Comparison of ENCODE assay signal across 28 mouse cellular contexts in genomic region chr7:97479349-97479748, GRCm38 (mm10). TPM values are rescaled to one million over a fixed set of nuclear protein-coding genes. Genes with fewer than 3 reads are reported as not detected.
DNase-seq lines count a peak whose midpoint lies in the region; TF ChIP-seq lines count a peak whose summit lies in the region.
"Had no signal": no experiment of that assay in that cellular context is flagged by ENCODE, and none has a peak within 500 bp of the region (broad histone marks: within the 10 kb centered on the region; RNA-seq: fewer than 3 reads in every experiment).

No protein-coding gene starts in this region.

- peak; percentile 17 for DNase-seq in kidney, adult 2 months
- DNase-seq in kidney, postnatal 4 days, result no peak
- DNase-seq in 3134 (ENCODE audit: extremely low read depth, insufficient read length, low spot score), result peak; percentile 22
- no peak for DNase-seq in CH12.LX (ENCODE audit: extremely low read depth)
- DNase-seq in lung, postnatal 14 days, result peak; percentile 16
- DNase-seq in cerebellum, postnatal 25 days, result no peak
- no peak for DNase-seq in ovary, postnatal 10 days (ENCODE audit: low spot score)
- DNase-seq: cerebellum, adult 18-20 months; cerebellum, postnatal 10 days; forebrain, postnatal 0 days; heart, postnatal 10 days; kidney, adult 18-20 months; kidney, postnatal 10 days; layer of hippocampus, adult 9-11 months; thymus, postnatal 4 days had no signal

- no peaks in the 10 kb centered on the region for H3K36me3 ChIP-seq in kidney, adult 2 months (ENCODE audit: control insufficient read depth, insufficient read depth, low read length)
- H3K36me3 ChIP-seq in CH12.LX (replicated peaks in 1 of 2; ENCODE audit: control insufficient read depth in 1 of 2, insufficient read depth in 1 of 2, low read length in 1 of 2), result peaks cover 3 to 10% of the 10 kb centered on the region in 2 experiments
- H3K36me3 ChIP-seq: forebrain, embryonic 12.5 days; heart, embryonic 13.5 days; hindbrain, embryonic 15.5 days; limb, embryonic 15.5 days; liver, embryonic 15.5 days; lung, embryonic 15.5 days; midbrain, embryonic 12.5 days; neural tube, embryonic 12.5 days had no signal

- no peak overlapping the region for H3K27ac ChIP-seq in kidney, adult 2 months (ENCODE audit: insufficient read depth, low read depth, low read length)
- no peak overlapping the region for H3K27ac ChIP-seq in CH12.LX (ENCODE audit: insufficient read depth, low read depth)
- H3K27ac ChIP-seq: forebrain, embryonic 12.5 days; heart, embryonic 13.5 days; hindbrain, embryonic 15.5 days; limb, embryonic 10.5 days; limb, embryonic 15.5 days; liver, embryonic 15.5 days; lung, embryonic 15.5 days; midbrain, embryonic 12.5 days; neural tube, embryonic 12.5 days had no signal

- H3K9ac ChIP-seq in CH12.LX (ENCODE audit: insufficient read depth, low read depth), result no peak overlapping the region
- H3K9ac ChIP-seq: forebrain, embryonic 12.5 days; forebrain, postnatal 0 days; heart, embryonic 13.5 days; hindbrain, embryonic 15.5 days; limb, embryonic 15.5 days; liver, embryonic 15.5 days; lung, embryonic 15.5 days; midbrain, embryonic 12.5 days; neural tube, embryonic 12.5 days had no signal

- no peak for TF ChIP-seq CTCF in kidney, adult 2 months (conservative IDR thresholded peaks at IDR 0.05; ENCODE audit: insufficient read depth, insufficient read length, low read depth, low read length)
- no peak for TF ChIP-seq CTCF in CH12.LX (conservative IDR thresholded peaks at IDR 0.05 in 1 of 2, IDR thresholded peaks at IDR 0.05 in 1 of 2; ENCODE audit: low read depth in 2 of 2, low read length in 2 of 2)

- TF ChIP-seq POLR2A in kidney, adult 2 months (IDR thresholded peaks at IDR 0.05; ENCODE audit: low read depth, low read length), result no peak
- TF ChIP-seq POLR2A in CH12.LX (IDR thresholded peaks at IDR 0.05; ENCODE audit: low read depth, low read length), result no peak

- H3K4me2 ChIP-seq in CH12.LX (ENCODE audit: insufficient read depth, low read depth, poor library complexity, severe bottlenecking), result peak overlapping the region; percentile 11; the same call in 1 of the 2 replicates
- H3K4me2 ChIP-seq: forebrain, embryonic 12.5 days; limb, embryonic 15.5 days; liver, embryonic 15.5 days; lung, embryonic 15.5 days; midbrain, embryonic 12.5 days; neural tube, embryonic 12.5 days had no signal

- TF ChIP-seq EP300 in CH12.LX (IDR thresholded peaks at IDR 0.05; ENCODE audit: low read length), result no peak

- H3K4me1 ChIP-seq in kidney, adult 2 months (ENCODE audit: control insufficient read depth, insufficient read depth, low read length), result peaks cover 2% of the 10 kb centered on the region; the same call in 1 of the 2 replicates
- H3K4me1 ChIP-seq in CH12.LX (ENCODE audit: control insufficient read depth in 1 of 2, insufficient read depth in 2 of 2), result peaks cover 7 to 42% of the 10 kb centered on the region in 2 experiments; a peak in 3 of 4 replicates

- H3K27me3 ChIP-seq in kidney, adult 2 months (replicated peaks; ENCODE audit: control insufficient read depth, insufficient read depth, low read length), result no peaks in the 10 kb centered on the region
- H3K27me3 ChIP-seq in CH12.LX (replicated peaks), result no peaks in the 10 kb centered on the region
- H3K27me3 ChIP-seq: forebrain, embryonic 12.5 days; heart, embryonic 13.5 days; hindbrain, embryonic 15.5 days; limb, embryonic 15.5 days; liver, embryonic 15.5 days; lung, embryonic 15.5 days; midbrain, embryonic 12.5 days; neural tube, embryonic 12.5 days; Patski had no signal

- TF ChIP-seq RAD21 in CH12.LX (IDR thresholded peaks at IDR 0.05; ENCODE audit: low read depth, low read length), result no peak

- in situ Hi-C loops in CH12.LX (cut with MboI; ENCODE audit: low pct_ligation_motif_present, low pct_unique_long_range_greater_than_20kb, low sequenced_read_pairs), result no loop called here

- no peak overlapping the region for H3K4me3 ChIP-seq in kidney, adult 2 months (ENCODE audit: insufficient read depth, low read depth, low read length)
- no peak overlapping the region for H3K4me3 ChIP-seq in CH12.LX (replicated peaks in 1 of 3; ENCODE audit: low read depth in 2 of 3, low read length in 2 of 3, poor library complexity in 1 of 3)
- H3K4me3 ChIP-seq: erythroblast, embryonic 14.5 days; forebrain, embryonic 12.5 days; heart, embryonic 13.5 days; hindbrain, embryonic 15.5 days; limb, embryonic 10.5 days; limb, embryonic 15.5 days; liver, embryonic 15.5 days; lung, embryonic 15.5 days; midbrain, embryonic 12.5 days; neural tube, embryonic 12.5 days had no signal

- 44% methylated on average over 3 of the region's 3 CpGs for WGBS in kidney, adult 2 months

- no peaks in the 10 kb centered on the region for H3K9me3 ChIP-seq in CH12.LX (replicated peaks; ENCODE audit: low read length)
- H3K9me3 ChIP-seq: forebrain, embryonic 12.5 days; G1E; heart, embryonic 13.5 days; hindbrain, embryonic 15.5 days; limb, embryonic 10.5 days; limb, embryonic 15.5 days; liver, embryonic 15.5 days; lung, embryonic 15.5 days; midbrain, embryonic 12.5 days; neural tube, embryonic 12.5 days had no signal

- peaks cover 28% of the 10 kb centered on the region for H3K79me2 ChIP-seq in CH12.LX (replicated peaks; ENCODE audit: control insufficient read depth, extremely low read depth, insufficient read depth, poor library complexity, severe bottlenecking)

- dilution Hi-C loops in CH12.LX (cut with MboI; ENCODE audit: extremely low pct_ligation_motif_present, extremely low pct_unique_long_range_greater_than_20kb, low sequenced_read_pairs), result no loop called here

TF ChIP-seq in CH12.LX, 34 proteins besides CTCF, POLR2A, EP300 and RAD21:
- no peak for TF ChIP-seq ETS1 (conservative IDR thresholded peaks at IDR 0.05; ENCODE audit: low read depth, low read length)
- no peak for TF ChIP-seq NRF1 (IDR thresholded peaks at IDR 0.05; ENCODE audit: low read depth, low read length)
- peak; percentile 74 for TF ChIP-seq ZNF384 (IDR thresholded peaks at IDR 0.05; ENCODE audit: low read depth, low read length)
- no peak for TF ChIP-seq ZKSCAN1 (IDR thresholded peaks at IDR 0.05; ENCODE audit: borderline replicate concordance, low read depth, low read length)
- TF ChIP-seq CHD1 (IDR thresholded peaks at IDR 0.05; ENCODE audit: low read depth, low read length), result no peak
- no peak for TF ChIP-seq MAZ (IDR thresholded peaks at IDR 0.05; ENCODE audit: low read depth, low read length)
- TF ChIP-seq MXI1 (IDR thresholded peaks at IDR 0.05; ENCODE audit: low read depth, low read length), result no peak
- TF ChIP-seq PAX5 (IDR thresholded peaks at IDR 0.05; ENCODE audit: low read length), result no peak
- TF ChIP-seq MAFK (IDR thresholded peaks at IDR 0.05; ENCODE audit: insufficient replicate concordance, low read length), result no peak
- TF ChIP-seq BHLHE40 (IDR thresholded peaks at IDR 0.05; ENCODE audit: low read depth, low read length), result peak; percentile 43; the same call in 1 of the 2 replicates

RNA-seq across cellular contexts. Expression of gene Ints4, which starts 1.4 kb away (rescaled TPM):
- 71.8 and 76.4 TPM in 2 replicates for polyA plus RNA-seq in kidney, adult 2 months (2012; rRNA removed)
- total RNA-seq in CH12.LX (2012; rRNA removed) (46.6 and 51.8 TPM in 2 replicates), CH12.LX (2014; rRNA removed) (58.0 and 77.2 TPM in 2 replicates)
- 67.7 and 67.9 TPM in 2 replicates for polyA plus RNA-seq in CH12.LX (2012; ENCODE audit: insufficient read length, low read depth)

RNA-seq across cellular contexts. Expression of gene Kctd14, which starts 28.2 kb away (rescaled TPM):
- 1.1 and 1.5 TPM in 2 replicates for polyA plus RNA-seq in kidney, adult 2 months (2012; rRNA removed)
- 0.38 and 0.71 TPM in 2 replicates for total RNA-seq in CH12.LX (2012; rRNA removed)
- total RNA-seq in CH12.LX (2014; rRNA removed), result not detected in 2 replicates
- 0.17 and 0.22 TPM in 2 replicates for polyA plus RNA-seq in CH12.LX (2012; ENCODE audit: insufficient read length, low read depth)
- polyA plus RNA-seq: C2C12, G1E, Patski had no signal

Comparison
In these comparisons a context has a peak if more than half of its experiments do, and no peak if none do; other contexts are left out.
1. DNase-seq: peak in kidney, adult 2 months (single experiment), 3134 (single experiment) and lung, postnatal 14 days (single experiment); none in kidney, postnatal 4 days (0 of 2), CH12.LX (single experiment), cerebellum, postnatal 25 days (0 of 2) and ovary, postnatal 10 days (single experiment).